ENCODE assay signal across 8 mouse cellular contexts in genomic region chr6:122811280-122811652, GRCm38 (mm10). TPM values are rescaled to one million over a fixed set of nuclear protein-coding genes. Genes with fewer than 3 reads are reported as not detected.
DNase-seq lines count a peak whose midpoint lies in the region; ATAC-seq and TF ChIP-seq lines count a peak whose summit lies in the region.

No protein-coding gene starts in this region.

- H3K36me3 ChIP-seq in heart, embryonic 10.5 days: no peaks in the 10 kb centered on the region
- no peaks in the 10 kb centered on the region for H3K36me3 ChIP-seq in kidney, embryonic 16.5 days (ENCODE audit: insufficient read depth, low read length)
- no peaks in the 10 kb centered on the region for H3K36me3 ChIP-seq in liver, adult 2 months (ENCODE audit: control insufficient read depth, insufficient read depth, low read length)

- no peaks in the 10 kb centered on the region for H3K4me1 ChIP-seq in embryonic fibroblast, embryonic 13.5 days (ENCODE audit: control insufficient read depth, insufficient read depth, low read length)
- H3K4me1 ChIP-seq in heart, embryonic 10.5 days: peaks cover 7% of the 10 kb centered on the region
- peaks cover 10% of the 10 kb centered on the region for H3K4me1 ChIP-seq in kidney, embryonic 16.5 days (ENCODE audit: insufficient read depth, low read length)
- H3K4me1 ChIP-seq in liver, adult 2 months (ENCODE audit: control insufficient read depth, insufficient read depth, low read length): peaks cover 2% of the 10 kb centered on the region; the same call in 1 of the 2 replicates

- TF ChIP-seq POLR2A in embryonic fibroblast, embryonic 13.5 days (IDR thresholded peaks at IDR 0.05; ENCODE audit: low read depth, low read length): peak; percentile 63
- peak; percentile 68; the same call in 1 of the 2 replicates for TF ChIP-seq POLR2A in liver, adult 2 months (IDR thresholded peaks at IDR 0.05; ENCODE audit: extremely low read depth, insufficient read depth, low read length)

- peak overlapping the region; percentile 47 for H3K4me3 ChIP-seq in embryonic fibroblast, embryonic 13.5 days (ENCODE audit: insufficient read depth, low read length)
- H3K4me3 ChIP-seq in heart, embryonic 10.5 days: peak overlapping the region; percentile 81
- H3K4me3 ChIP-seq in kidney, embryonic 16.5 days (ENCODE audit: low read length): peak overlapping the region; percentile 63
- peak overlapping the region; percentile 64 for H3K4me3 ChIP-seq in liver, adult 2 months (ENCODE audit: insufficient read depth, low read depth, low read length)

- no peaks in the 10 kb centered on the region for H3K79me2 ChIP-seq in liver, adult 2 months (ENCODE audit: control insufficient read depth, insufficient read depth, low read length)

- 1% methylated on average over 38 of the region's 38 CpGs for WGBS in heart, embryonic 10.5 days
- under 1% methylated on average over 38 of the region's 38 CpGs for WGBS in kidney, embryonic 16.5 days
- 1% methylated on average over 38 of the region's 38 CpGs for WGBS in liver, adult 2 months

- H3K4me2 ChIP-seq in kidney, embryonic 16.5 days (replicated peaks; ENCODE audit: low read depth, low read length): peak overlapping the region; percentile 57

- DNase-seq in CD4-positive helper T cell, adult 2 months (ENCODE audit: low read depth, low spot score): peak; percentile 97
- DNase-seq in brain, adult 2 months (ENCODE audit: low read depth, low spot score): peak; percentile 98
- peak; percentile 97 for DNase-seq in heart, embryonic 10.5 days (ENCODE audit: low spot score)
- peak; percentile 77 for DNase-seq in liver, adult 2 months (ENCODE audit: extremely low read depth, low read depth, low spot score)
- DNase-seq in spleen, postnatal 4 days (ENCODE audit: low spot score in 2 of 2): peak; percentile 94 to 97

- no peak for TF ChIP-seq CTCF in embryonic fibroblast, embryonic 13.5 days (IDR thresholded peaks at IDR 0.05; ENCODE audit: borderline replicate concordance, insufficient read depth, low read length)
- peak; percentile 4; the same call in 1 of the 2 replicates for TF ChIP-seq CTCF in liver, adult 2 months (IDR thresholded peaks at IDR 0.05; ENCODE audit: low read depth, low read length)

- H3K27me3 ChIP-seq in heart, embryonic 10.5 days (ENCODE audit: insufficient read depth, poor library complexity, severe bottlenecking): no peaks in the 10 kb centered on the region
- no peaks in the 10 kb centered on the region for H3K27me3 ChIP-seq in kidney, embryonic 16.5 days (ENCODE audit: insufficient read depth, low read length)
- no peaks in the 10 kb centered on the region for H3K27me3 ChIP-seq in liver, adult 2 months (ENCODE audit: control insufficient read depth, insufficient read depth, low read length)

- ATAC-seq in kidney, embryonic 16.5 days (ENCODE audit: low FRiP score, low TSS enrichment): peak; percentile 96
- peak; percentile 76 for ATAC-seq in monocyte, adult 5-6 weeks (replicated peaks; ENCODE audit: insufficient number of reproducible peaks, low FRiP score, low TSS enrichment, poor library complexity, severe bottlenecking)

- peak overlapping the region; percentile 94 for H3K27ac ChIP-seq in embryonic fibroblast, embryonic 13.5 days (ENCODE audit: insufficient read depth, low read length)
- H3K27ac ChIP-seq in heart, embryonic 10.5 days: peak overlapping the region; percentile 98
- peak overlapping the region; percentile 100 for H3K27ac ChIP-seq in kidney, embryonic 16.5 days (ENCODE audit: low read length)
- H3K27ac ChIP-seq in liver, adult 2 months (replicated peaks; ENCODE audit: insufficient read depth, low read depth, low read length): peak overlapping the region; percentile 97

- H3K9me3 ChIP-seq in heart, embryonic 10.5 days: no peaks in the 10 kb centered on the region
- no peaks in the 10 kb centered on the region for H3K9me3 ChIP-seq in kidney, embryonic 16.5 days (ENCODE audit: low read length)

- peak overlapping the region; percentile 83 for H3K9ac ChIP-seq in kidney, embryonic 16.5 days (replicated peaks; ENCODE audit: low read length)
- H3K9ac ChIP-seq in liver, adult 2 months (ENCODE audit: low read depth, low read length): peak overlapping the region; percentile 77

RNA-seq across cellular contexts. Expression of gene Foxj2, which starts 8.4 kb away (rescaled TPM):
- 19.8 and 23.7 TPM in 2 replicates for polyA plus RNA-seq in embryonic fibroblast, embryonic 13.5 days (2011; ENCODE audit: insufficient read length, low read depth, missing spikeins)
- polyA plus RNA-seq in heart, embryonic 10.5 days (2016; fragmentation: Nextera tagmentation; extraction: Ambion mirVana): 4.8 and 4.9 TPM in 2 replicates
- polyA plus RNA-seq in kidney, embryonic 16.5 days (2015; fragmentation: Nextera tagmentation; extraction: Ambion mirVana): 5.8 and 6.4 TPM in 2 replicates
- 1.7 and 2.3 TPM in 2 replicates for total RNA-seq in liver, adult 2 months (2014; rRNA removed)
- 3.1 and 3.3 TPM in 2 replicates for polyA plus RNA-seq in liver, adult 2 months (2012; rRNA removed)
- total RNA-seq in monocyte, adult 5-6 weeks (2017): 17.1 to 28.8 TPM (median 25.1 TPM) in 3 replicates

RNA-seq across cellular contexts. Expression of gene Slc2a3, which starts 9.8 kb away (rescaled TPM):
- polyA plus RNA-seq in embryonic fibroblast, embryonic 13.5 days (2011; ENCODE audit: insufficient read length, low read depth, missing spikeins): 4.9 and 6.1 TPM in 2 replicates
- 55.8 and 85.3 TPM in 2 replicates for polyA plus RNA-seq in heart, embryonic 10.5 days (2016; fragmentation: Nextera tagmentation; extraction: Ambion mirVana)
- polyA plus RNA-seq in kidney, embryonic 16.5 days (2015; fragmentation: Nextera tagmentation; extraction: Ambion mirVana): 8.6 and 9.6 TPM in 2 replicates
- 0.28 and 0.40 TPM in 2 replicates for total RNA-seq in liver, adult 2 months (2014; rRNA removed)
- 0.22 and 0.66 TPM in 2 replicates for polyA plus RNA-seq in liver, adult 2 months (2012; rRNA removed)
- total RNA-seq in monocyte, adult 5-6 weeks (2017): 57.5 to 73.6 TPM (median 60.1 TPM) in 3 replicates

RNA-seq across cellular contexts. Expression of gene C3ar1, which starts 44.7 kb away (rescaled TPM):
- 1.3 and 2.3 TPM in 2 replicates for polyA plus RNA-seq in embryonic fibroblast, embryonic 13.5 days (2011; ENCODE audit: insufficient read length, low read depth, missing spikeins)
- 0.74 and 0.85 TPM in 2 replicates for polyA plus RNA-seq in heart, embryonic 10.5 days (2016; fragmentation: Nextera tagmentation; extraction: Ambion mirVana)
- polyA plus RNA-seq in kidney, embryonic 16.5 days (2015; fragmentation: Nextera tagmentation; extraction: Ambion mirVana): 1.7 and 1.8 TPM in 2 replicates
- 1.5 and 1.6 TPM in 2 replicates for total RNA-seq in liver, adult 2 months (2014; rRNA removed)
- polyA plus RNA-seq in liver, adult 2 months (2012; rRNA removed): 0.66 and 0.99 TPM in 2 replicates
- 1.8 to 13.4 TPM (median 9.7 TPM) in 3 replicates for total RNA-seq in monocyte, adult 5-6 weeks (2017)

Comparison
In these comparisons a context has a peak if more than half of its experiments do, and no peak if none do; other contexts are left out.
1. Peak in every context shown above with its lines: DNase-seq, ATAC-seq, H3K4me3 ChIP-seq and H3K27ac ChIP-seq.